Mouse (Mus musculus): ENCODE measurements around the gene Park7. TPM values are rescaled to one million over a fixed set of nuclear protein-coding genes. Genes with fewer than 3 reads are reported as not detected.

Gene Park7
- total RNA-seq, 2 experiments from 2014 or later: 184 to 211 TPM

DNA sequence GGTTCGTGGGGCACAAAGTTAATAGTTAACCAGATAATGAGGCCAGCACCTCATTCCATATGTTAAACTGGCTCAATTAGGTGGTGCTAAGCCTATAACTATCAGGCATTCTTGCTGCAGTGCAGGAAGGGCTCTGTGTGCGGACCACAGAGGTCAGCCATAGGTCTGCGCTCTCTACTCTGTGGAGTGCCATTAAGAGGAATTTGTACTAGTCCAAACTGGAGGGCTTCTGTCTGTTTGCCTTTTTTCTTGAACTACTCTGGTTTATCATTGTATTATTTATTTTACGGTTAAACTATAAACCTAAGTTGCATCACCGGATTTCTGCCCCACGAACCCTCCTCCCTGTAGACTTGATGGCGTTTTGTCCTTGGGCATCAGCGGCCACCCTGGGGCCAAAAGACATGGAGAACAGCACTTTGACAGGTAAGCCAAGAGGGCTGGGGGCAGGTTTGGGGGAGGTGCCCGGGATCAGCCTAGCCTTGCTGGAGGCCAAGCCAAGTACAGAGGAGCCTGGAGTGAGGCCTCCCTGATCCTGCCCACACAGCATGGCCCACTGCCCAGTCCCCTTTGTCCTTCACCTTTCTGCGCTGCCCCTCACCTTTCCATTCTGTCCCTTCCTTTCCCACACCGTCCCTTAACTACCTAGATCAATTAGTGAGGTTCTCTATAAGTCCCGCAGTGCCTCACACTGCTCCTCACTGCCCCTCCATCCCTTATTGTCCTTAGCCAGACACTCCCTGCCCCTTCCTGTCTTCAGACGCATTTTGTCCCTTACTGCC lies 60.4 kb downstream of the Park7 start, which contains the start of gene Errfi1:
Errfi1 (plus strand) TSS at position 240 of the 782 bp plus-strand sequence.
- intact Hi-C loops (cut with DNase I): loop anchor here (2.0 to 5.0 kb wide), 2 partner anchors 43 to 197 kb away; no protein-coding TSS in a partner anchor
- no peak for DNase-seq (ENCODE audit: low spot score in 2 of 2)

DNA sequence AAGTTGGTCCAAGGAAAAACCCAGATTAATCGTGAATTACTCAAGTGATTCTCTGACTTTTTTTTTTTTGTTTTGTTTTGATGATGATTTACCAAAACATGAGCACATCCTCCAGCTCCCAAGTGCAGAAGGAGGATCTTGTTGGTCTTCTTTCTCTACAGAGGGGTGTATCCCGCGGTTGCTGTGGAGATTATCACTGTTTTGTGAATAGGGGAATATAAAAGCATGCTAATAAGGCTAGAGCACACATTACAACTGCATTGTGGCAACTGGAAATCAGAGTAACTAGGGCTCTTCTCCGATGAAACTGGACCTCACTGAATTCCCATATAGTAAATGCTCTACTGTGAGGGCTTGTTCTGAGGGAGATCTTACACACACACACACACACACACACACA lies 61.8 kb downstream of the Park7 start:
- intact Hi-C loops (cut with DNase I): loop anchor here (5.0 kb wide), 1 partner anchor 45 kb away; no protein-coding TSS in a partner anchor
- no peak for DNase-seq (ENCODE audit: low spot score in 2 of 2)

DNA sequence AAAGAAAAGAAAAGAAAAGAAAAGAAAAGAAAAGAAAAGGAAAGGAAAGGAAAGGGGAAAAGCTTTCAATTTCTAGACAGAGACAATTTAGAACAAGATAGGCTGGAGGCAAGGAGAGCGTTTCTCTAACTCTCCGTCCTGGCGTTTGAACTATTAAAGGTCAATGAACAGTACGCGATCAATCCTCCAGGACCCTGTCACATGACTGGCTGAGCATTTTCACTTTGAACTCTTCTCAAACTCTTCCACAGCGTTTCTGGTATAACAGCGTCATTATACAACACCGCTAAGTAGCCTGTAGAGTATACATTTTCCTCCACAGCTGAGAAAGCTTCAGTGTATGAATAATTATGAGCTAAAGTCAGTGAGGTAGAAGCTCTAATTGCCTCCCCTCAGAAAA lies 62.2 kb downstream of the Park7 start:
- no peak for DNase-seq (ENCODE audit: low spot score in 2 of 2)
- intact Hi-C loops (cut with DNase I): loop anchor here (5.0 kb wide), 1 partner anchor 45 kb away; no protein-coding TSS in a partner anchor

DNA sequence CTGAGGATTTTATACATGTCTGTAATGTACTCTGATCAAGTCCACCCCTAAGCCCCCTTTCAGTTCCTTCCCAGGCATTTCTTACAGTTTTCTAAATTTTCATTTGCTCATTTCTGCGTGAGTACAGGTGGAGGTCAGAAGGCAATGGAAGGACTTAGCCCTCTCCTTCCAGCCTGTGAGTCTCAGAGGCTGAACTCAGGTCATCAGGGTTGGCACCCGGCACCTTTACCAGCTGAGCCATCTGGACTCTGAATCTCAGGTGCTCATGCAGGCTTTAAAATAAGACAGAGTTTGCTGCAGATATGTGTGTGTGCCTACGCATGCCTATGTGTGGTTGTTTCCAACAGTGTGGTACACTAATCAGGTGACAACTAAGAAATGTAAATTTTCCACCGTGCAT lies 63.3 kb downstream of the Park7 start:
- no peak for DNase-seq (ENCODE audit: low spot score in 2 of 2)
- intact Hi-C loops (cut with DNase I): loop anchor here (5.0 kb wide), 1 partner anchor 46 kb away; no protein-coding TSS in a partner anchor

DNA sequence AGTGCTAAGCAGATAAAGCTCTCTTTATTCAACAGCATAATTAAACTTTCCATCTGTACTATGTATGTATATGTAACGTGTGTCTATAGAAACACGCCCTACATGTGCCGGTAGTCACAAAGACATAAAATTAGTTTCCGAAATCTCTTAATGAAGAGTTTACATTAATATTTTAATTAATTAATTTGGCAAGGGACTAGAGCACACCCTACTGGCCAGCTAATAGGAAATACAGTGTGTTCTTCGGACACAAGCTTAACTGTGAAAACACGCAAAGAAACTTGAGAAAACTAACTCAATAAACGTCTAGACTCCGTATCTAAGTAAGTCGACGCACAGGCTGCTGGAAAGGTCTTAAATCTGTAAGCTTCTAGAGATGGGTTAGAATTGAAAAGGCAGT lies 64.3 kb downstream of the Park7 start:
- intact Hi-C loops (cut with DNase I): loop anchor here (5.0 kb wide), 2 partner anchors 47 to 143 kb away; no protein-coding TSS in a partner anchor
- DNase-seq (ENCODE audit: low spot score in 2 of 2): no peak

Other genes with a start within 250 kb of the Park7 start
- 10 to 100 TPM; 27.4 TPM for gene Errfi1, start 60.5 kb downstream of the Park7 start, total RNA-seq (2021)
- gene Tnfrsf9, start 125 bp upstream of the Park7 start, total RNA-seq (2021): under 1 TPM; 0.37 to 0.59 TPM
- gene Uts2, start 82.7 kb upstream of the Park7 start, total RNA-seq (2021): not detected
- 10 to 100 TPM; 25.6 to 33.8 TPM for gene Per3, start 130.2 kb upstream of the Park7 start, total RNA-seq (2021)
- gene Vamp3, start 143.5 kb upstream of the Park7 start, total RNA-seq (2021): 10 to 100 TPM; 30.8 to 31.6 TPM
- gene Gm13090, start 175.1 kb upstream of the Park7 start, total RNA-seq (2021): not detected

Data from left cerebral cortex, postnatal 36 days (tissue).